Mouse (Mus musculus) E14TG2a.4 (cell line): ENCODE measurements around the gene Btbd18.

Source experiments
- H3K27me3 ChIP-seq: 2 replicates; pipeline ENCODE4 v1.6.1; 2014; ENCODE audit warnings: low read length, control low read depth; ENCODE audit not compliant: insufficient read depth
- H3K36me3 ChIP-seq: 2 replicates; pipeline ENCODE4 v1.6.1; 2014; ENCODE audit warnings: low read length, control low read depth; ENCODE audit not compliant: insufficient read depth
- H3K4me1 ChIP-seq: replicated peaks from 2 replicates; pipeline ENCODE4 v1.6.1; 2014; ENCODE audit warnings: low read depth, low read length, control low read depth
- H3K4me3 ChIP-seq: replicated peaks from 2 replicates; pipeline ENCODE4 v1.5.1; 2014; ENCODE audit warnings: mild to moderate bottlenecking, low read length
- H3K9me3 ChIP-seq: 2 replicates; pipeline ENCODE4 v1.6.1; 2014; ENCODE audit warnings: low read length, control low read depth
- CTCF ChIP-seq: conservative IDR thresholded peaks from 2 replicates; pipeline ENCODE4 v1.5.1; 2014; ENCODE audit warnings: low read length
- NANOG ChIP-seq: IDR thresholded peaks from 2 replicates; pipeline ENCODE4 v1.6.1; 2014; ENCODE audit warnings: borderline replicate concordance, low read length, mixed read lengths
- POU5F1 ChIP-seq: IDR thresholded peaks from 2 replicates; pipeline ENCODE4 v1.6.1; 2014; ENCODE audit warnings: low read length, borderline replicate concordance

Gene Btbd18

DNA sequence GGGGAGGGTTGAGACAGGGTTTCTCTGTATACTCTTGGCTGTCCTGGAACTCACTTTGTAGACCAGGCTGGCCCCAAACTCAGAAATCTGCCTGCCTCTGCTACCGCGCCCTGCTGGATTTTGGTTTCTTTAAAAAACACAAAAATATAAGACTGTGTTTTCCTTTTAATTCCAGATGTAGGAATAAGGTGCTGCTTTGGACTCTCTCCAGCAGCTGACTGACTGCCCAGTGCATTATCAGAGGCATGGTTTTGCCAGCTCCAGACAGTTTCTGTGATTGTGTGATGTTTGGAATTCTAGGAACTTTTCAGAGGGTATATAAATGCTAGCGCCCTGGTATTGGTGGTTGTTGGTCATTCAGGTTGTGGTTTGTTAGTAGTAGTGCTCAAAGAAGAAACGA is 58.5 kb downstream of the Btbd18 start:
- H3K4me1 ChIP-seq = peaks cover 26% of the 10 kb centered on the region
- H3K27me3 ChIP-seq = no peaks in the 10 kb centered on the region
- TF ChIP-seq NANOG (no peak), POU5F1 (no peak), CTCF (no peak)

More for the DNA sequence above, 58.5 kb downstream of the Btbd18 start:
- H3K4me3 ChIP-seq = no peak overlapping the region
- peaks cover 12% of the 10 kb centered on the region for H3K36me3 ChIP-seq
- H3K9me3 ChIP-seq = no peaks in the 10 kb centered on the region
